Mouse (Mus musculus): ENCODE measurements around the gene Kctd18. TPM values are rescaled to one million over a fixed set of nuclear protein-coding genes. Genes with fewer than 3 reads are reported as not detected.

Gene Kctd18
- polyA plus RNA-seq, 1 experiment from 2014 or later, result 24.1 TPM

DNA sequence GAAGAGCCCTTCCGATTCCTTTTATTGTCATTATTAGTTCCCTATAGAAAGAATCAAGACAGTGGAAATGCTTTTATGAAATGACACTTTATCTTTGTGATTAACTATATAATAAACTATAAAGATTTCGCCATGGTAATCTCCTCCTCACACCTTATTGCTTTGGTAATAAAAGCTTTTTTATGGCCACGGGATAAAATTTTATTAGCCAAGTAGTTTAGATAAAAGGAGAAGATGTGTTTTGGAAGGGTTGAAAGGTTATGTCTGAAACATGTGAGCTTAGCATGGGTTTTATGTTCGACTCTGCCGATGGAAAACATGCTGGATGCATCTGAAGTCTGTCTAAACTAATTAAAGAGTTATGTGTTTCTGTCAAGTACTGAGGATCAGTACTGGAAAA is 101.4 kb downstream of the Kctd18 start:
- TF ChIP-seq CTCF (IDR thresholded peaks at IDR 0.05), result no peak
- in situ Hi-C loops (cut with MboI; ENCODE audit: low pct_unique_long_range_greater_than_20kb), result no loop called here
- no peaks in the 10 kb centered on the region for H3K27me3 ChIP-seq
- ATAC-seq (no peak), DNase-seq (ENCODE audit: low read depth, low spot score) (no peak)
- POLR2A ChIA-PET, result no interaction called here
- CTCF ChIA-PET, result no interaction called here

DNA sequence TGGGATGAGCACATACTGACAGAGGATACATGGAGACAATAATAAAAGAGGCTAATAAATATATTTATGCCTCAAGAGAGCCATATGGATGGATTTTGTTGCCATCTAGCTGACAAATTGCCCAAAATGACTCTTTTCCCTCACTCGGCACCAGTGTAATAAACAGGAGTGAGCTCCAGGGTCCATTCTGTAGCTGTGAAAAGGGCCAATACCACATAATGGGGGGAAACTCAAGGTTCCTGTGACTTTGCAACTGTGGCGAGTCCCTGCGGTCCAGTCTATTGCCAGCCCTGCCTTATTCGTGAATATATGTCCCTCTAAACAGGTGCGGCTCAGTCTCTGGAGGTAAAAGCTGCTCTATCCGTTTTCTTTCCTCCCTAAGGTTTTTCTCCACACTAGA is 107.2 kb downstream of the Kctd18 start:
- no peaks in the 10 kb centered on the region for H3K27me3 ChIP-seq
- no peak for TF ChIP-seq CTCF (IDR thresholded peaks at IDR 0.05)
- in situ Hi-C loops (cut with MboI; ENCODE audit: low pct_unique_long_range_greater_than_20kb), result no loop called here
- ATAC-seq, result no peak
- no peak for DNase-seq (ENCODE audit: low read depth, low spot score)
- CTCF ChIA-PET, result no interaction called here
- POLR2A ChIA-PET, result no interaction called here

DNA sequence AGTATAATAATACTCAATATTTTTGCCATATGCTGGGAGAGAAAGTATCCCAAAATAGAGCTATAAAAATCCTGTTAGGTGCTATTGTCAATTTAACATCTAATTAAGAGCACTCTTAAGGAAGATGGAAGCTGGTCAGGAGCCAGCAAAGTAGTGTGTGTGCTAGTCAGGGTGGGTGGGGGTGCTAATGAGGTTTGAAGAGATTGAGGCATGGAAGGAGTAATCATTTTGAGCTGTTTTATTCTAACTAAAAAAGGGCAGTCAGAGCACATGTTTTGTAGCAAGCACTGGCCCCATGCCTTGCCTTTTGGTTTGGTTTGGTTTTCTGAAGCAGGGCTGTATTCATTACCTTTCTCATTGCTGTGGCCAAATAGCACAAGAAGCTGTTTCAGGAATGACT is 112.4 kb downstream of the Kctd18 start:
- ATAC-seq (no peak), DNase-seq (ENCODE audit: low read depth, low spot score) (no peak)
- CTCF ChIA-PET, result no interaction called here
- no peak for TF ChIP-seq CTCF (IDR thresholded peaks at IDR 0.05)
- in situ Hi-C loops (cut with MboI; ENCODE audit: low pct_unique_long_range_greater_than_20kb), result no loop called here
- no peaks in the 10 kb centered on the region for H3K27me3 ChIP-seq
- POLR2A ChIA-PET, result interaction anchor here (0.6 kb wide), 1 partner anchor 18 kb away, joined by 3 read pairs; no protein-coding TSS in a partner anchor

DNA sequence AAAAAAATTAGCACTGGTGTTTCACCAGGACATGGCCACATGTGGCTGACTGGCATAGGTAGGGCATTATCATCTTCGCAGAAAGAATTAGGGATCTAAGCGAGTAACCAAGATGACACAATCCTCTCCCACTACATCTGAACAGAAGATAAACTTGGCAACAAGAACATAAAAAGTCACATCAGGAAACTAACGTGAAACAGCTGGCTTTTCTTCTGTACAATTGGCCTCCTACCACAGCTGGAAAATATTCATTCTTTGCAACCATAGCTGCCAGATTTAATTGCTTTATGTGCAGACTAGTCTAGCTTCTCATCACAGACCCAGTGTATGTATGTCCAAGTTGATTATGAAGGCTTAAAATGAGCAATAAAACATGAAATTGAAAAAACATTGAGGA is 112.8 kb downstream of the Kctd18 start:
- no peak for ATAC-seq
- in situ Hi-C loops (cut with MboI; ENCODE audit: low pct_unique_long_range_greater_than_20kb), result no loop called here
- ChIA-PET CTCF (interaction anchor here (1.1 kb wide), 1 partner anchor 482 kb away, joined by 3 read pairs; no protein-coding TSS in a partner anchor), POLR2A (interaction anchor here (0.6 kb wide), 1 partner anchor 19 kb away, joined by 3 read pairs; no protein-coding TSS in a partner anchor)
- TF ChIP-seq CTCF (IDR thresholded peaks at IDR 0.05), result no peak
- H3K27me3 ChIP-seq, result no peaks in the 10 kb centered on the region
- DNase-seq (ENCODE audit: low read depth, low spot score), result no peak

Other genes with a start within 250 kb of the Kctd18 start
- gene Spats2l, start 244.8 kb downstream of the Kctd18 start, polyA plus RNA-seq (2021), result 59.2 TPM
- 12.0 TPM for gene Sgo2a, start 23.0 kb downstream of the Kctd18 start, polyA plus RNA-seq (2021)
- gene Aox1, start 11.0 kb upstream of the Kctd18 start, polyA plus RNA-seq (2021), result 12.8 TPM
- gene Aox3, start 94.2 kb upstream of the Kctd18 start, polyA plus RNA-seq (2021), result 0.10 TPM
- not detected for gene Aox4, start 191.4 kb upstream of the Kctd18 start, polyA plus RNA-seq (2021)

Data from Patski (cell line).